Mouse (Mus musculus) midbrain, postnatal 0 days (tissue): ENCODE measurements around the gene Ank2. TPM values are rescaled to one million over a fixed set of nuclear protein-coding genes. Genes with fewer than 3 reads are reported as not detected.

Experiments
- ATAC-seq: fragments of 200-750 bp; cut with Nextera tagmentation; 2 replicates; pipeline ENCODE4 v1.8.0; 2017; ENCODE audit warnings: moderate number of reproducible peaks, mild to moderate bottlenecking, moderate TSS enrichment, moderate library complexity; ENCODE audit not compliant: low FRiP score
- DNase-seq: peaks from one replicate; pipeline ENCODE4 v3.0.0-alpha.2; 2015; ENCODE audit warnings: low spot score
- H3K27ac ChIP-seq: fragments of 300-500 bp; sonication (generic); 2 replicates; pipeline ENCODE4 v1.5.1; 2014; ENCODE audit warnings: low read depth, mild to moderate bottlenecking, low read length, mixed read lengths
- H3K27me3 ChIP-seq: fragments of 300-500 bp; sonication (generic); 2 replicates; pipeline ENCODE4 v1.6.1; 2014; ENCODE audit warnings: low read length, control low read depth, mixed read lengths; ENCODE audit not compliant: insufficient read depth
- H3K36me3 ChIP-seq: fragments of 300-500 bp; sonication (generic); 2 replicates; pipeline ENCODE4 v1.6.1; 2014; ENCODE audit warnings: low read length, control low read depth, mixed read lengths; ENCODE audit not compliant: insufficient read depth
- H3K4me1 ChIP-seq: fragments of 300-500 bp; sonication (generic); 2 replicates; pipeline ENCODE4 v1.6.1; 2014; ENCODE audit warnings: mild to moderate bottlenecking, control low read depth, antibody characterized with exemption, low read length, mixed read lengths; ENCODE audit not compliant: insufficient read depth
- H3K4me2 ChIP-seq: fragments of 300-500 bp; sonication (generic); 2 replicates; pipeline ENCODE4 v1.6.1; 2014; ENCODE audit warnings: low read depth, mild to moderate bottlenecking, low read length, mixed read lengths; ENCODE audit not compliant: poor library complexity, severe bottlenecking
- H3K4me3 ChIP-seq: fragments of 300-500 bp; sonication (generic); 2 replicates; pipeline ENCODE4 v1.5.1; 2014; ENCODE audit warnings: low read depth, mild to moderate bottlenecking, low read length, moderate library complexity
- H3K9ac ChIP-seq: fragments of 300-500 bp; sonication (generic); replicated peaks from 2 replicates; pipeline ENCODE4 v1.6.1; 2014; ENCODE audit warnings: mild to moderate bottlenecking, low read length, moderate library complexity, mixed read lengths; ENCODE audit not compliant: poor library complexity, severe bottlenecking
- H3K9me3 ChIP-seq: fragments of 300-500 bp; sonication (generic); 2 replicates; pipeline ENCODE4 v1.6.1; 2016; ENCODE audit warnings: low read length, control low read depth
- CTCF ChIP-seq: IDR thresholded peaks from 2 replicates; pipeline ENCODE4 v1.5.1; 2016; ENCODE audit warnings: antibody characterized with exemption, mild to moderate bottlenecking
- WGBS: fragments of 180-500 bp; shearing (Covaris S2); extraction: QIAGEN DNeasy Blood & Tissue Kit; methylation state at CpG from one replicate; pipeline ENCODE4 v1.1.7; 2014; 5-methylcytosine and 5-hydroxymethylcytosine counted together
- polyA plus RNA-seq: library from polyadenylated mRNA; unstranded; fragments of >200 nt; fragmentation: Nextera tagmentation; extraction: Ambion mirVana; gene quantifications from 2 replicates; pipeline ENCODE4 v1.2.1, GENCODE M21; 2015
- total RNA-seq: library from RNA; depleted of rRNA; stranded (reverse); fragments of >200 nt; gene quantifications from 2 replicates; pipeline ENCODE4 v1.2.3, GENCODE M21; 2014

The Ank2 gene
- total and polyA plus RNA-seq, 2 experiments from 2014 or later = 200 to 623 TPM

GRCm38 (mm10) chr3:127474115-127474514 is 25.0 kb downstream of the Ank2 start:
- ATAC-seq = no peak
- no peak for DNase-seq
- Histone ChIP-seq H3K9me3 (no peaks in the 10 kb centered on the region), H3K36me3 (no peaks in the 10 kb centered on the region), H3K27ac (no peak overlapping the region), H3K4me3 (no peak overlapping the region), H3K4me2 (no peak overlapping the region), H3K4me1 (no peaks in the 10 kb centered on the region), H3K9ac (no peak overlapping the region), H3K27me3 (no peaks in the 10 kb centered on the region)
- WGBS = 84% methylated on average over 6 of the region's 6 CpGs
- no peak for TF ChIP-seq CTCF

- H3K9me3 ChIP-seq = no peaks in the 10 kb centered on the region
- no peak for ATAC-seq
- no peaks in the 10 kb centered on the region; the same call in 1 of the 2 replicates for H3K27me3 ChIP-seq
- H3K4me1 ChIP-seq = no peaks in the 10 kb centered on the region
- no peak for TF ChIP-seq CTCF
- no peak overlapping the region for H3K27ac ChIP-seq
- no peak overlapping the region for H3K4me2 ChIP-seq
- H3K9ac ChIP-seq = no peak overlapping the region
- no peak overlapping the region for H3K4me3 ChIP-seq
- no peaks in the 10 kb centered on the region for H3K36me3 ChIP-seq
- DNase-seq = no peak
- 60% methylated on average over 4 of the region's 4 CpGs for WGBS
These were observed 29.9 kb downstream of the Ank2 start for GRCm38 (mm10) chr3:127469164-127469752.

- no peak for DNase-seq
- no peak overlapping the region for H3K4me2 ChIP-seq
- no peaks in the 10 kb centered on the region; the same call in 1 of the 2 replicates for H3K27me3 ChIP-seq
- no peak for ATAC-seq
- H3K9me3 ChIP-seq = no peaks in the 10 kb centered on the region
- no peaks in the 10 kb centered on the region for H3K4me1 ChIP-seq
- H3K36me3 ChIP-seq = no peaks in the 10 kb centered on the region
- 91% methylated on average over 8 of the region's 8 CpGs for WGBS
- no peak overlapping the region for H3K9ac ChIP-seq
- TF ChIP-seq CTCF = no peak
- H3K4me3 ChIP-seq = no peak overlapping the region
- H3K27ac ChIP-seq = no peak overlapping the region
These were observed 30.6 kb downstream of the Ank2 start for GRCm38 (mm10) chr3:127468569-127468968.

GRCm38 (mm10) chr3:127463816-127464480 is 35.2 kb downstream of the Ank2 start:
- DNase-seq (no peak), ATAC-seq (no peak)
- Histone ChIP-seq H3K27me3 (no peaks in the 10 kb centered on the region; the same call in 1 of the 2 replicates), H3K4me1 (no peaks in the 10 kb centered on the region), H3K36me3 (no peaks in the 10 kb centered on the region), H3K4me3 (no peak overlapping the region), H3K9ac (no peak overlapping the region), H3K27ac (no peak overlapping the region), H3K9me3 (no peaks in the 10 kb centered on the region), H3K4me2 (no peak overlapping the region)
- WGBS = 19% methylated on average over 14 of the region's 14 CpGs
- no peak for TF ChIP-seq CTCF

GRCm38 (mm10) chr3:127463165-127463564 is 36.0 kb downstream of the Ank2 start:
- Histone ChIP-seq H3K9ac (no peak overlapping the region), H3K27me3 (no peaks in the 10 kb centered on the region; the same call in 1 of the 2 replicates), H3K27ac (no peak overlapping the region), H3K4me3 (no peak overlapping the region), H3K9me3 (no peaks in the 10 kb centered on the region), H3K36me3 (no peaks in the 10 kb centered on the region), H3K4me2 (no peak overlapping the region), H3K4me1 (no peaks in the 10 kb centered on the region)
- ATAC-seq (no peak), DNase-seq (no peak)
- WGBS = 25% methylated on average over 9 of the region's 9 CpGs
- TF ChIP-seq CTCF = no peak

GRCm38 (mm10) chr3:127462413-127462812 is 36.7 kb downstream of the Ank2 start:
- no peaks in the 10 kb centered on the region for H3K9me3 ChIP-seq
- H3K27ac ChIP-seq = no peak overlapping the region
- no peak for TF ChIP-seq CTCF
- no peaks in the 10 kb centered on the region for H3K36me3 ChIP-seq
- no peak overlapping the region for H3K4me2 ChIP-seq
- no peak overlapping the region for H3K4me3 ChIP-seq
- no peak overlapping the region for H3K9ac ChIP-seq
- no peak for DNase-seq
- 80% methylated on average over 6 of the region's 6 CpGs for WGBS
- H3K4me1 ChIP-seq = no peaks in the 10 kb centered on the region
- H3K27me3 ChIP-seq = no peaks in the 10 kb centered on the region; the same call in 1 of the 2 replicates
- ATAC-seq = no peak
